Mouse (Mus musculus): ENCODE measurements around the gene Trpm6. TPM values are rescaled to one million over a fixed set of nuclear protein-coding genes. Genes with fewer than 3 reads are reported as not detected.

Trpm6 gene
- total and polyA plus RNA-seq, 3 experiments, result not detected

GRCm38 (mm10) chr19:18902041-18902693, 152.4 kb downstream of the Trpm6 start:
- Histone ChIP-seq H3K9me3 (replicated peaks; ENCODE audit: low read length) (no peaks in the 10 kb centered on the region), H3K79me2 (replicated peaks; ENCODE audit: control insufficient read depth, extremely low read depth, insufficient read depth, poor library complexity, severe bottlenecking) (no peaks in the 10 kb centered on the region), H3K27me3 (replicated peaks) (no peaks in the 10 kb centered on the region), H3K36me3 (replicated peaks in 1 of 2; ENCODE audit: control insufficient read depth in 1 of 2, insufficient read depth in 1 of 2, low read length in 1 of 2) (no peaks in the 10 kb centered on the region), H3K4me3 (replicated peaks in 1 of 3; ENCODE audit: low read depth in 2 of 3, low read length in 2 of 3, poor library complexity in 1 of 3) (no peak overlapping the region), H3K9ac (ENCODE audit: insufficient read depth, low read depth) (no peak overlapping the region), H3K27ac (ENCODE audit: insufficient read depth, low read depth) (no peak overlapping the region), H3K4me2 (ENCODE audit: insufficient read depth, low read depth, poor library complexity, severe bottlenecking) (no peak overlapping the region), H3K4me1 (ENCODE audit: control insufficient read depth in 1 of 2, insufficient read depth in 2 of 2) (0 out of 4 replicates have a peak, but pooled peaks cover 0 to 4% of the 10 kb centered on the region in 2 experiments)
- no peak for TF ChIP-seq PAX5 (IDR thresholded peaks at IDR 0.05; ENCODE audit: low read length)
- DNase-seq (ENCODE audit: extremely low read depth), result no peak
- dilution Hi-C loops (cut with MboI; ENCODE audit: extremely low pct_ligation_motif_present, extremely low pct_unique_long_range_greater_than_20kb, low sequenced_read_pairs) (no loop called here), in situ Hi-C loops (cut with MboI; ENCODE audit: low pct_ligation_motif_present, low pct_unique_long_range_greater_than_20kb, low sequenced_read_pairs) (no loop called here)

- no peak overlapping the region for H3K4me2 ChIP-seq (ENCODE audit: insufficient read depth, low read depth, poor library complexity, severe bottlenecking)
- H3K36me3 ChIP-seq (replicated peaks in 1 of 2; ENCODE audit: control insufficient read depth in 1 of 2, insufficient read depth in 1 of 2, low read length in 1 of 2), result no peaks in the 10 kb centered on the region
- no peaks in the 10 kb centered on the region for H3K9me3 ChIP-seq (replicated peaks; ENCODE audit: low read length)
- no peak overlapping the region for H3K4me3 ChIP-seq (replicated peaks in 1 of 3; ENCODE audit: low read depth in 2 of 3, low read length in 2 of 3, poor library complexity in 1 of 3)
- 0 out of 4 replicates have a peak, but pooled peaks cover 0 to 4% of the 10 kb centered on the region in 2 experiments for H3K4me1 ChIP-seq (ENCODE audit: control insufficient read depth in 1 of 2, insufficient read depth in 2 of 2)
- no peak overlapping the region for H3K9ac ChIP-seq (ENCODE audit: insufficient read depth, low read depth)
- H3K27me3 ChIP-seq (replicated peaks), result no peaks in the 10 kb centered on the region
- no peak overlapping the region for H3K27ac ChIP-seq (ENCODE audit: insufficient read depth, low read depth)
- dilution Hi-C loops (cut with MboI; ENCODE audit: extremely low pct_ligation_motif_present, extremely low pct_unique_long_range_greater_than_20kb, low sequenced_read_pairs), result no loop called here
- in situ Hi-C loops (cut with MboI; ENCODE audit: low pct_ligation_motif_present, low pct_unique_long_range_greater_than_20kb, low sequenced_read_pairs), result no loop called here
- TF ChIP-seq PAX5 (IDR thresholded peaks at IDR 0.05; ENCODE audit: low read length) (no peak), MAZ (IDR thresholded peaks at IDR 0.05; ENCODE audit: low read depth, low read length) (no peak), SIN3A (IDR thresholded peaks at IDR 0.05; ENCODE audit: low read length) (no peak), BHLHE40 (IDR thresholded peaks at IDR 0.05; ENCODE audit: low read depth, low read length) (no peak), ZKSCAN1 (IDR thresholded peaks at IDR 0.05; ENCODE audit: borderline replicate concordance, low read depth, low read length) (no peak), RCOR1 (conservative IDR thresholded peaks at IDR 0.05; ENCODE audit: low read depth, low read length) (no peak), TBP (conservative IDR thresholded peaks at IDR 0.05; ENCODE audit: low read depth, low read length) (no peak), ZNF384 (IDR thresholded peaks at IDR 0.05; ENCODE audit: low read depth, low read length) (no peak), MAX (IDR thresholded peaks at IDR 0.05; ENCODE audit: low read length) (no peak)
- no peaks in the 10 kb centered on the region for H3K79me2 ChIP-seq (replicated peaks; ENCODE audit: control insufficient read depth, extremely low read depth, insufficient read depth, poor library complexity, severe bottlenecking)
- DNase-seq (ENCODE audit: extremely low read depth), result no peak
These were observed 152.9 kb downstream of the Trpm6 start for GRCm38 (mm10) chr19:18902694-18903067.

- Histone ChIP-seq H3K9ac (ENCODE audit: insufficient read depth, low read depth) (no peak overlapping the region), H3K79me2 (replicated peaks; ENCODE audit: control insufficient read depth, extremely low read depth, insufficient read depth, poor library complexity, severe bottlenecking) (no peaks in the 10 kb centered on the region), H3K27me3 (replicated peaks) (no peaks in the 10 kb centered on the region), H3K4me3 (replicated peaks in 1 of 3; ENCODE audit: low read depth in 2 of 3, low read length in 2 of 3, poor library complexity in 1 of 3) (no peak overlapping the region), H3K4me1 (ENCODE audit: control insufficient read depth in 1 of 2, insufficient read depth in 2 of 2) (no peaks in the 10 kb centered on the region), H3K9me3 (replicated peaks; ENCODE audit: low read length) (no peaks in the 10 kb centered on the region), H3K4me2 (ENCODE audit: insufficient read depth, low read depth, poor library complexity, severe bottlenecking) (no peak overlapping the region), H3K27ac (ENCODE audit: insufficient read depth, low read depth) (no peak overlapping the region), H3K36me3 (replicated peaks in 1 of 2; ENCODE audit: control insufficient read depth in 1 of 2, insufficient read depth in 1 of 2, low read length in 1 of 2) (no peaks in the 10 kb centered on the region)
- TF ChIP-seq ELF1 (IDR thresholded peaks at IDR 0.05; ENCODE audit: low read depth, low read length) (no peak), MEF2A (IDR thresholded peaks at IDR 0.05; ENCODE audit: borderline replicate concordance, low read depth, low read length) (no peak), NELFE (IDR thresholded peaks at IDR 0.05; ENCODE audit: low read depth, low read length) (no peak), USF1 (IDR thresholded peaks at IDR 0.05; ENCODE audit: low read depth, low read length) (no peak), PAX5 (IDR thresholded peaks at IDR 0.05; ENCODE audit: low read length) (no peak)
- in situ Hi-C loops (cut with MboI; ENCODE audit: low pct_ligation_motif_present, low pct_unique_long_range_greater_than_20kb, low sequenced_read_pairs), result no loop called here
- dilution Hi-C loops (cut with MboI; ENCODE audit: extremely low pct_ligation_motif_present, extremely low pct_unique_long_range_greater_than_20kb, low sequenced_read_pairs), result no loop called here
- DNase-seq (ENCODE audit: extremely low read depth), result no peak
These were observed 155.7 kb downstream of the Trpm6 start for GRCm38 (mm10) chr19:18905511-18905910.

All from CH12.LX (cell line).